Mouse (Mus musculus) retina, postnatal 7 days (tissue): ENCODE results near the gene Gm20388.
"Not testable (repeated sequence)": the region's sequence is repeated elsewhere in the genome, so short reads cannot be mapped to it uniquely, and the experiment has no call there.

Experiments used
- DNase-seq: peaks from one replicate; pipeline ENCODE4 v3.0.0-alpha.2; 2012; ENCODE audit warnings: low read depth, low spot score

The Gm20388 gene

DNA sequence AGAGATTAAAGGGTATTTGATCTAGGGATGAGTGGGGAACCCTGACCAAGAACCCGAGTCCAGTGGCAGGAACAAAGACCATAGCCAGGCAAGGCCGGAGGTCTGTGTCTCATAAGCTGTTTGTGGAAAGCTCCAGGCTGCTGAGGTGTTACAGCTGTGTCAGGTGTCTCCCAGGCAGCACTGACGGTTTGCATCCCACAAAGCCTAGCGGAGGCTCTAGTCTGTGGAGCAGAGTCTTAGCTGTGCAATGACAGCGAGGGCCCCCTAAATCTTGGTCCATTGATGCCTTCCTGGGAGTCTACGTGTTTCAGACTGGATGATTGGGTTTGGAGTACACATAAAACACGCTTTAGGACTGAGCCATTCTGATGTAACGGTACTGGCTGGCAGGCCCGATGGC lies 3491.3 kb downstream of the Gm20388 start:
- no peak for DNase-seq

DNA sequence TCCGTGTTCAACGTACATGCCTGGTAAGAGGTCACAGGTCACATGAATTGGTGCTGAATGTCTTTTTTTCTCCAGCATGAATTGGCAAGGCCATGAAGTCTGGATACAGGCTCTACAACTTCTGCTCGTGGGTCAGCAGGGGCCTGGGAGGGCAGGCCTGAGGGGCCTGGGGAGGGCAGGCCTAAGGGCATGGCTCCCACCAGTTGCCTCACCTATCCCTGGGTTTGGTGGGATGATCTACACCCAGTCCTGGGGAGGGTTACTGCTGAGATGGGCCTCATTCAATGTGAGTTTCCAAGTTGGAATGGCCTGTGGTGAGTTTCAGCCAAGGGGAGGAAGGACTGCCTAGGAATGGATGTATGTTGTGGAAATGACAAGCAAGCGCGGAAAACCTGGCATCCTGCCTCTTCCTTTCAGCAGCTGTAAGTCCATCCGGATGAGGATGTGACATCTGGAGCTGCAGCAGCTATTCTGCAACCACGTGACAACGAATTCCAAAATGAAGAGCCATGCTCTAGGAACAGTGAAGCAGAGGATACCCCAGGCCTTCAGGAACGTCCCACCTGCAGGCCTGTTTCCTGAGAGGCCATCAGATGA lies 3492.2 kb downstream of the Gm20388 start:
- DNase-seq, result no peak

DNA sequence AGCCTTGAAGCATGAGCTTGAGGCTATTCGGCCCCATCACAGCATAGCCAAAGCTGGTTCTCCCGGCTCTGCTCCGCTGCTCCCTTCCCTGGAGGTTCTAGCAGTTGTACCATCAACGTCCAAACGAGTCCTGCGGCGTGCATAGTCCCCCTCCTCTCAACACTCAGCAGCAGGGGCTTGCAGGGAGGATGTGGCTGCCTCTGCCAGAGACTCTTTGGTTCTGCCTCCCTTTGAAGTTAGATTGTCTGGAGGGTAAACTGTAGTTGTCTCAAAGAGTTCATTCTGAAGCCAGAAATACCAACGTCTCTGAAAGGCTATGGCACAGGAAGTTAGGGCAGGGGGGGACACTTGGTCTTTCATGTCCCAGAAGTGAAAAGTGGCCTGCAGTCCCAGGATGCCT lies 3493.9 kb downstream of the Gm20388 start:
- DNase-seq, result no peak

DNA sequence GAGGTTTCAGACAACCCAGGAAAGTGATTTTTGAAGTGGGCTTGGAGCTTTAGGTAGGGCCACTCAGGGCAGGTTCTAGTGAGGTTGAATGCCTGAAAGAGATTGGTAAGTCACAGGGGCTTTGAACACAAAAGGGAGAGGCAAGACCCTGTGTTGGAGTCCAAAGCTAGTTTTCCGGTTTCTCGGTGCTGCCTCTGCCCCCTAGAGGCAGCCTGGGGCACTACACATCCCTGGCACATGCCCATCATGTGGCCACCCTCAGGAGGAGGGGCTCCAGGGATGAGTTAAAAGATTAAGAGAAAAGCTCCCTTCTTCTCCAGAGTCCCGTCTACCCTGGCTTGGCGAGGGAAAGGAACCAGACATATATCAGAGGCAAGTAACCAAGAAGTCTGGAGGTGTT lies 3496.1 kb downstream of the Gm20388 start, which contains the start of gene Mc1r:
TSS of gene Mc1r (plus strand) at position 322 of the 400 bp plus-strand sequence.
- DNase-seq, result peak; percentile 74

DNA sequence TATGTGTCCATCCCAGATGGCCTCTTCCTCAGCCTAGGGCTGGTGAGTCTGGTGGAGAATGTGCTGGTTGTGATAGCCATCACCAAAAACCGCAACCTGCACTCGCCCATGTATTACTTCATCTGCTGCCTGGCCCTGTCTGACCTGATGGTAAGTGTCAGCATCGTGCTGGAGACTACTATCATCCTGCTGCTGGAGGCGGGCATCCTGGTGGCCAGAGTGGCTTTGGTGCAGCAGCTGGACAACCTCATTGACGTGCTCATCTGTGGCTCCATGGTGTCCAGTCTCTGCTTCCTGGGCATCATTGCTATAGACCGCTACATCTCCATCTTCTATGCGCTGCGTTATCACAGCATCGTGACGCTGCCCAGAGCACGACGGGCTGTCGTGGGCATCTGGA lies 3497.0 kb downstream of the Gm20388 start:
- DNase-seq, result no peak

DNA sequence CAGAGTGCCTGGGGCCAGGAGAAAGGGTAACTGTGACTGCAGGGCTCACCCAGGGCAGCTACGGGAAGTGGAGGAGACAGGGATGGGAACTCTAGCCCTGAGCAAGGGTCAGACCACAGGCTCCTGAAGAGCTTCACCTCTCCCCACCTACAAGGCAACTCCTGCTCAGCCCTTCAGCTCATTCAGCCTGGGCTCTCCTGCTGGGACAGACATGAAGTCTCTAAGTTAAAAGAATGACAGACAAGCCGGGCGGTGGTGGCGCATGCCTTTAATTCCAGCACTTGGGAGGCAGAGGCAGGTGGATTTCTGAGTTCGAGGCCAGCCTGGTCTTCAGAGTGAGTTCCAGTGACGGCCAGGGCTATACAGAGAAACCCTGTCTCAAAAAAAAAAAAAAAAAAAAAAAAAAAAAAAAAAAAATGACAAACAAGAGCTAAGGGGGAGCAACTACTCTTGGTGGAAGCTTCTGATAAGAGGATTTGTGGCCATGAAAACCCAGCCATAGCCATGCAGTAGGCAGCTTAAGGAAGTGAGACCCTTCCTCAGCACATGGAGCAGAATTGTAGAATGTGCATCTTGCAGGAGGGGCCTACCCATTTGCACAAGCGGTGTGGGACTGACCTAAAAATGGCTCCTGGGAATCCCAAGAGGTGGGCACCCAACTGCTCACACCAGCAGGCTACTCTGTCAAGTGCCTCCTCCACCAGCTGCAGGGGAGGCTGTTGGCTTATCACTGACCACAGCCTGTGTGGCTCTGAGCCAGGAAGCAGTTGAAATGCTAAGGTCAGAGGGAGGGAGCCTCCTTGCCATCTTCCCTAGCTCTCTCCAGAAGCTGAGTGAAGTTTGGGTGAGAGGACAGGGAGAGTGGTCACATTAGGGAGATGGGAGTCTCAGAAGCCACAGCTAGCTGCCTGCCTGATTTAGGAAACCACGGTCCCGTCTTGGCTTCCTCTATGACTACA lies 3498.2 kb downstream of the Gm20388 start:
- no peak for DNase-seq

DNA sequence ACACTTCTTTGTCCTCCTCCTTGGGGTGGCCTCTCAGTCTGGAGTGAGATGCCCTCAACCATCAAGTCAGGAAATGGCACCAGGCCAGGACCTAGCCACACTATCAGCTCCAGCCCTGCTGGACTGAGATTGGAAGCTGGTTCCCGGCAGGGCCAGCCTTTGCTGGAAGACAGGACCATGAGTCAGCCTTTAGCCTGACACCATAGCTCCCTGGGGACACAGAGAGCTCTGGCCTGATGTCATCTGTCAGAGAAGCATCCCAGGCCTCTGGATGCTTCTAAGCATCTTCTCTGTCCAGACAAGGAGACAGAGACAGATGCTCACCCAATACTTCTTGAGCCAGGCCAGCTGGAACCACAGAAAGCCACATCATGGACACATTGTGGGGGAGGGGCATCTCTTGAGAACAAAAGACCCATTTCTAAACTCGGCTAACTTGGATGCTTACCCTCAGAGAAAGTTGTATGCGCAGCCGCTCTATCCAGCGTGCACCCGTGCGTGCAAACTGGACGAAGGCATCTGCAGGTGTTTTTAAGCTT lies 3499.5 kb downstream of the Gm20388 start:
- no peak for DNase-seq

DNA sequence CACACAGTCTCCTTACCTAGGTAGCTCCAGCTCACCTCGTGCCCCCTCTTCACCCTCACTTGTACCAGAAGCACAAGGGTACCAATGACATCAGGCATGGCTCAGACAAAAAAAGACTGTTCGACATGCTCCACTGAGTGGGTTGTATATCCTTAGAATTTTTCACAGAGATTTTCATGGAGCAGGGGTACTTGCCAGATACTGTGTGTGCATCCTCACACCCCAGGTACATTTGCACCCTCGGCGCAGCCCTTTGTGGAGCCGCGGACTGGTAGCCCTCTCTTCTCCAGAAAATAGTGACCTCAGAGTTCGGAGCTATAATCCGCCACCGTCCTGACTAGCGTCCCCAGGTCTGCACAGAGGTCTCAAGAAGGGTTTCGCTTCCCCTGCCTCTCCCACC lies 3500.1 kb downstream of the Gm20388 start:
- DNase-seq, result no peak

DNA sequence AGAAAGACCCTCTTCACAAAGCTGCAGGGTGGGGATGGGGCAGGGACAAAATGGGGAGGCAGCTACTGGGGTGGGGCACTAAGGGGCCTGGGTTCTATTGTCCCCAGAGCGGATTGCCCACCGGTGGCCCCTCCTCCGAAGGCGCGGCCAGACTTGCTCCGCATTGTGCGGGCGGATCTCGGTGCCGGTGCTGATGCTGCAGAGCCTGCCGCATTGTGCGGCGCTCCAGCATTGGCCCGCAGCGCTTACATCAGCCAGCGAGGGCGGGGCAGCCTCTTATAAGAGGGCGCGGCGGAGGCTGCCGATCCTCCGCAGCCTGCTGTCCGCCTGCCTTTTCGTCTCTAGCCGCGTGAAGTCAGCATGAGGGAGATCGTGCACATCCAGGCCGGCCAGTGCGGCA lies 3500.6 kb downstream of the Gm20388 start, which contains the start of gene Tubb3:
TSS of gene Tubb3 (plus strand) at position 179 of the 400 bp plus-strand sequence.
- DNase-seq, result peak; percentile 78

DNA sequence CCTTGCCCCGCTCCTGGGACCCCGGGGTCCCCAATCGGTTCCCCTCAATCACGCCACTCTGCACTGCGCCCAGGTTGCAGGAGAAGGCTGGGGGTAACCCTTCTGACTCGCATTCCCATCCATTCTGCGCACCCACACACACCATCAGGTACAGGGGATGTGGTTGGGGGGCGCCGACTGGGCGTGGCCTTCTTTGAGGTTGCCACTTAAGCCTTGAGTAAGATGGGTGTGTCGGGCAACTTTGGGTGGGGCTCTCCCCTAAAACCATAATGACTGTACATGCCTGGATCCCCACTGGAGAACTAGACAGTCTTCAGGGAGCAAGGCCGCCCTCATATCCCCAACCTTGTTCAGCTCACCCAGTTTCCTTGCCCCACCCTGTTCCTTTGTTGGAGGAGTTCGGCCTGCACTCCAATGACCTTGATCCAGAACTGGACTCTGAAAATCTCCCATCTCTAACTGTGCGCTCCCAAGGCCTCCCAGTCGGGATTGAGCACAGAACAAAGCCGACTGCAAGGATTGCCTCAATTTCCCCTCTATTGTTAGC lies 3501.2 kb downstream of the Gm20388 start:
- DNase-seq, result no peak

DNA sequence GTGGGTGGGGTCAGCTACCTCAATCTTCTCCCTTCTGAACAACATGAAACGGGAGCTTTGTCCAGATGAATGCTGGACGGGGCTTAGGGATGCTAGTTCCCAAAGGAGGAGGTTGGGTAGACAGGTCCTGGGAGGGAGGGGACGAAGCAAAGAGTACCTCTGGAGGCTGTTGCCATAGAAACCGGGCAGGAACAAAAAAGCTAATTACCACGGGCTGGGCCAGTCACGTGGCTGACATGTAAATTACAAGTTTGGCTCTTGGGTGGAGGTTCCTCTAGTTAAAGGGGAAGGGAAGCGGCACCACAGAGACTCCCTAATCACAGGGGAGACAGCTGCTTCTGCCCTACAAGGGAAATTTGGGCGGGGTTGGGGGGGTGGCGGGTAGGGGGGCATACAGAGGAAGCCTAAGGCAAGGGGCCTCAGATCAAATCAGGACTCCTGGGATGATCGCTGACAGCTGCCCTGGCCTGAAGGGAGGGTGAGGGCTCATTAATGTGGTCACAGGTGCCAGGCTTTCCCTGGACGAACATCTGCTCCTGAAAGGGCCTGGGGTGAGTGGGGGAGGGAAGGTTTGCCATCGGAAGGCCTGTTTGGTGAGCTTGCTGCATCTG lies 3502.0 kb downstream of the Gm20388 start:
- no peak for DNase-seq

DNA sequence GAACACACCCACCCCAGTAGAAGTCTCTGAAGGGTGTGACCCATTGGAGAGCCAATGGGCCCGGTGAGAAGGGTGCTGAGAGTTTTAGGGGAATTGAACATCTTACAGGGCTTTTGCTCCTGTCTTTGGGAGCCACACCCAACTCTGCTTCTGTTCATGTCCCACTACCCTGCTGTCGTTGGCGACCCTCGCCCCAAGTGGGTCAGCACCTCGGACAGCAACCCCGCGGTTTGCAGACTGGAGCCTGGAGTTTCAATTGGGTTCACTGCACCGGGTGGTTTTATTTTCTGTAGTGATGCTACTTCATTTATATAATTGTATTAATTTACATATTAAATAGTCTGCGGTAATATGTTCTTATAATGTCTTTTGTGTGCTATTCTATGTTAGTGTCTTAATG lies 3503.6 kb downstream of the Gm20388 start:
- no peak for DNase-seq

DNA sequence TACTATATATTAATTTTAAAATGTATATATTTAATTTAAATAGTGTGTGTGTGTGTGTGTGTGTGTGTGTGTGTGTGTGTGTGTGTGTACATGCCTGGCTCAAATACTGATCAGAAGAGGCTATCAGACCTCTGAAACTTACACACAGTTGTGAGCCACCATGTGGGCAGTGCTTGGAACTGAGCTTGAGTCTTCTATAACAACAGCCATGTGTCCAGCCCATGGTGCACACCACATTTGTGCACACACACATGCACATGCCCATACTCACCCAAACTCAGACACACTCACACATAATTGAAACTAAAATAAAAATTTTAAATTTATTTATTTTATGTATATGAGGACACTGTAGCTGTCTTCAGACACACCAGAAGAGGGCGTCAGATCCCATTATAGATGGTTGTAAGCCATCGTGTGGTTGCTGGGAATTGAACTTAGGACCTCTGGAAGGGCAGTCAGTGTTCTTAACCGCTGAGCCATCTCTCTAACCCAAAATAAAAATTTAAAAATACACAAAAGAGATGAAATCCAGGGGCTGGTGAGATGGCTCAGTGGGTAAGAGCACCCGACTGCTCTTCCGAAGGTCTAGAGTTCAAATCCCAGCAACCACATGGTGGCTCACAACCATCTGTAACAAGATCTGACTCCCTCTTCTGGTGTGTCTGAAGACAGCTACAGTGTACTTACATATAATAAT lies 3504.5 kb downstream of the Gm20388 start:
- not testable (repeated sequence) for DNase-seq

DNA sequence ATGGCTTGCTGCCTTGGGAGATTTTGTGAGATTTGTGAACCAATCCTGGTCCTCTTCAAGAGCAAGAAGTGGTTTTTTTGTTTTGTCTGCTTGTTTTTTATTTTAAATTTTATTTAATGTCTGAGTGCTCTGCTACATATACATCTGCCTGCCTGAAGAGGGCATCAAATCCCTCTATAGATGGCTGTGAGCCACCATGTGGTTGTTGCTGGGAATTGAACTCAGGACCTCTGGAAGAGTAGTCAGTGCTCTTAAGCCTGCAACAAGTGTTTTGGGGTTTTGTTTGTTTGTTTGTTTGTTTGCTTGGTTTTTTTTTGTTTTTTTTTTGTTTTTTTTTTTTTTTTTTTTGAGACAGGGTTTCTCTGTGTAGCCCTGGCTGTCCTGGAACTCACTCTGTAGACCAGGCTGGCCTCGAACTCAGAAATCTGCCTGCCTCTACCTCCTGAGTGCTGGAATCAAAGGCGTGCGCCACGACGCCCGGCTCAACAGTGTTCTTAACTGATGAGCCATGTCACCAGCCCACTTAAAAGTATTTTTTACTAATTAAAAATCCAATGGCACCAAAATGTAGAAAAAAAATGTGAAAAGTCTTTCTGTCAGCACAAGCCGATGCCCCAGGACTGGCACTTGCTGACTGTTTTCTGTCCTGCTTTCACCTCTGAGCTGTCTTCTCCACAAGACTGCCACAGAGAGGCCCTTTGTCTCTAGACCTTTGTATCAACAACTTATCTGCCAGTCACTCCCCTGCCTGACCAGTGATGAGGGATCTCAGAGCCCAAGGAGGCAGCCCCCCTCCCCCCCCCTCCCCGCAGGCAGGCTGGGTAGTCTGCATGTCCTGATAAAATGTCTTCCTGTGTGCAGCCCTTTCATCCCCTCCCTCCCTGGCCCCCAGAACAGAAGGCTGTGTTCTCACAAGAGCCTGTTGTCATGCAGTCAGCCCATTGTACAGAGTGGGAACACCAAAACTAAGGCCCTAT lies 3505.6 kb downstream of the Gm20388 start:
- no peak for DNase-seq

DNA sequence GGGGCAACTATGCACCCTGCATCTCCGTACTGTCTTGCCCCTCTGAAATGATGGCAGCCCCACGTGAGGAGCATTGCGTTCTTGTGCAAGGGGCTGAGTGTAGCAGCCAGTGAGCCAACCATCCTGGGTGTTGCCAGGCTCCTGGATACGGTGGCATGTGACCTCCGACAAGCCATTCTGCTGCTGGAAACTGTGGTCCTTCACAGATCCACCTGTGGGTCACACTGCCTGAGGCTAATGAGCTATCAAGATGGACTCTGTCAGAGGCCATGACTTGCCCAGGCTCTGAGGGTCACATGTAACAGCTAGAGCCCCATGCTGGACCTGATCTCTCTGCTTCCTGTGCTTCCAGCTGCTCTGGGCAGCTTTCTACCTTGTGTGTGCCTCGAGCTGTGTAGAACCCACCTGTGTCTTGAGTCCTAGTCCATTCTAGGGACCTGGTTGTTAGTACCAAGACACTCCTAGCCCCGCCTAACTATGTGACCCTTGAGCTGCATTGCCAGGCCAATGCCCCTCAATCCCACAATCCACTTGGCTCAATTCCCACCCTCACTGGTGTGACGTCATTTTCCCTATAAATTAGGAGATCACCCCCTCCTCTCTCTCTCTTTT lies 3506.4 kb downstream of the Gm20388 start:
- DNase-seq, result no peak

DNA sequence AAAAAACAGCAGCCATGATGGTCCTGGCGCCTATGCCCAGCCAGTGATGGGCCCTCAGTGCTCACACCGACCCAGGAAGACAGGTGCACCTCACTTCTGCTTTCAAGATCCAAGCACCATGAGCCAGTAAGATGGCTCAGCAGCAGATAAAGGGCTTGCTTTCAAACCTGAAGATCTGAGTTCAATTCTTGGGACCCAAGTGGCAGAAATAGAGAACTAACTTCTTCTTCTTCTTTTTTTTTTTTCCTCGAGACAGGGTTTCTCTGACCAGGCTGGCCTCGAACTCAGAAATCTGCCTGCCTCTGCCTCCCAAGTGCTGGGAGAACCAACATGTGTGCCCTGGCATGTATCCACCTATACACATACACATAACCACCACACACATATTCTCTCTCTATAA lies 3509.1 kb downstream of the Gm20388 start:
- no peak for DNase-seq

DNA sequence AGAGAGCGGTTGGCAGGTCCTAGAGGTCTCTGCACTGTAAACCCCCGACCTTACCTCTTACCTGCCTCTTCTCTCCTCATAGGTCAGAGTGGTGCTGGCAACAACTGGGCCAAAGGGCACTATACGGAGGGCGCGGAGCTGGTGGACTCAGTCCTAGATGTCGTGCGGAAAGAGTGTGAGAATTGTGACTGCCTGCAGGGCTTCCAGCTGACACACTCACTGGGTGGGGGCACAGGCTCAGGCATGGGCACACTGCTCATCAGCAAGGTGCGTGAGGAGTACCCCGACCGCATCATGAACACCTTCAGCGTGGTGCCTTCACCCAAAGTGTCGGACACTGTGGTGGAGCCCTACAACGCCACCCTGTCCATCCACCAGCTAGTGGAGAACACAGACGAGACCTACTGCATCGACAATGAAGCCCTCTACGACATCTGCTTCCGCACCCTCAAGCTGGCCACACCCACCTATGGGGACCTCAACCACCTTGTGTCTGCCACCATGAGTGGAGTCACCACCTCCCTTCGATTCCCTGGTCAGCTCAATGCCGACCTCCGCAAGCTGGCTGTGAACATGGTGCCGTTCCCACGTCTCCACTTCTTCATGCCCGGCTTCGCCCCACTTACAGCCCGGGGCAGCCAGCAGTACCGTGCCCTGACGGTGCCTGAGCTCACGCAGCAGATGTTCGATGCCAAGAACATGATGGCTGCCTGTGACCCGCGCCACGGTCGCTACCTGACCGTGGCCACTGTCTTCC lies 3510.1 kb downstream of the Gm20388 start:
- no peak for DNase-seq

DNA sequence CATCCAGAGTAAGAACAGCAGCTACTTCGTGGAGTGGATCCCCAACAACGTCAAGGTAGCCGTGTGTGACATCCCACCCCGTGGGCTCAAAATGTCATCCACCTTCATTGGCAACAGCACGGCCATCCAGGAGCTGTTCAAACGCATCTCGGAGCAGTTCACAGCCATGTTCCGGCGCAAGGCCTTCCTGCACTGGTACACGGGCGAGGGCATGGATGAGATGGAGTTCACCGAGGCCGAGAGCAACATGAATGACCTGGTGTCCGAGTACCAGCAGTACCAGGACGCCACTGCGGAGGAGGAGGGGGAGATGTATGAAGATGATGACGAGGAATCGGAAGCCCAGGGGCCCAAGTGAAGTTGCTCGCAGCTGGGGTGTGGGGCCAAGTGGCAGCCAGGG lies 3510.7 kb downstream of the Gm20388 start:
- DNase-seq, result no peak
